Mouse (Mus musculus): Measurements from ENCODE around the gene Ovol2.

GRCm38 (mm10) chr2:144337701-144338100 is 5.8 kb upstream of the Ovol2 start:
- TF ChIP-seq HCFC1 (IDR thresholded peaks at IDR 0.05; ENCODE audit: borderline replicate concordance, insufficient read depth, low read length), result no peak
- no peak for TF ChIP-seq CHD2 (IDR thresholded peaks at IDR 0.05; ENCODE audit: low read depth, low read length)

Measured in ES-E14 (cell line).